Mouse (Mus musculus) liver, adult 2 months (tissue): ENCODE data around the gene Uck1. TPM values are rescaled to one million over a fixed set of nuclear protein-coding genes. Genes with fewer than 3 reads are reported as not detected.
A peak's percentile ranks its signal among the peaks of the same experiment; 100 is the strongest.

ENCODE experiments used
- DNase-seq: peaks from one replicate; pipeline ENCODE4 v3.0.0-alpha.2; 2011; ENCODE audit warnings: low read depth, low spot score; ENCODE audit errors: extremely low read depth
- H3K27ac ChIP-seq: fragments of 200-500 bp; replicated peaks from 2 replicates; pipeline ENCODE4 v1.5.1; 2012; ENCODE audit warnings: low read depth, mild to moderate bottlenecking, control low read depth, inconsistent platforms, low read length; ENCODE audit not compliant: insufficient read depth
- H3K27me3 ChIP-seq: fragments of 200-500 bp; 2 replicates; pipeline ENCODE4 v1.6.1; 2012; ENCODE audit warnings: mild to moderate bottlenecking, moderate library complexity, low read length, inconsistent platforms; ENCODE audit not compliant: control insufficient read depth, insufficient read depth
- H3K36me3 ChIP-seq: fragments of 200-500 bp; 2 replicates; pipeline ENCODE4 v1.6.1; 2012; ENCODE audit warnings: low read length, inconsistent platforms; ENCODE audit not compliant: control insufficient read depth, insufficient read depth
- H3K4me1 ChIP-seq: fragments of 200-500 bp; 2 replicates; pipeline ENCODE4 v1.6.1; 2011; ENCODE audit warnings: low read length; ENCODE audit not compliant: control insufficient read depth, insufficient read depth
- H3K4me3 ChIP-seq: fragments of 200-500 bp; 2 replicates; pipeline ENCODE4 v1.5.1; 2011; ENCODE audit warnings: low read depth, mild to moderate bottlenecking, control low read depth, low read length, moderate library complexity; ENCODE audit not compliant: insufficient read depth
- H3K79me2 ChIP-seq: fragments of 200-500 bp; 2 replicates; pipeline ENCODE4 v1.6.1; 2012; ENCODE audit warnings: inconsistent platforms, mild to moderate bottlenecking, low read length, moderate library complexity; ENCODE audit not compliant: control insufficient read depth, insufficient read depth
- H3K9ac ChIP-seq: fragments of 200-500 bp; 2 replicates; pipeline ENCODE4 v1.6.1; 2012; ENCODE audit warnings: low read depth, mild to moderate bottlenecking, control low read depth, inconsistent platforms, low read length
- CTCF ChIP-seq: fragments of 200-500 bp; IDR thresholded peaks from 2 replicates; pipeline ENCODE4 v1.5.1; 2011; ENCODE audit warnings: low read depth, low read length, control low read depth
- POLR2A ChIP-seq: fragments of 200-500 bp; IDR thresholded peaks from 2 replicates; pipeline ENCODE4 v1.6.1; 2011; ENCODE audit warnings: low read length, control low read depth; ENCODE audit not compliant: insufficient read depth; ENCODE audit errors: extremely low read depth
- WGBS: fragments of 180-500 bp; shearing (Covaris S2); methylation state at CpG from one replicate; pipeline ENCODE4 v1.1.7; 2018; 5-methylcytosine and 5-hydroxymethylcytosine counted together
- polyA plus RNA-seq: library from polyadenylated mRNA; depleted of rRNA; stranded (reverse); fragments of >200 nt; gene quantifications from 2 replicates; pipeline ENCODE4 v1.2.3, GENCODE M21; 2012
- total RNA-seq: library from RNA; depleted of rRNA; stranded (reverse); fragments of >200 nt; gene quantifications from 2 replicates; pipeline ENCODE4 v1.2.3, GENCODE M21; 2014

Gene Uck1
- total and polyA plus RNA-seq, 2 experiments, result 36.7 to 66.1 TPM

GRCm38 (mm10) chr2:32248377-32249361, 11.3 kb downstream of the Uck1 start:
- Histone ChIP-seq H3K36me3 (no peaks in the 10 kb centered on the region; the same call in 1 of the 2 replicates), H3K9ac (no peak overlapping the region), H3K4me1 (peaks cover 13% of the 10 kb centered on the region), H3K27ac (peak overlapping the region; percentile 51), H3K4me3 (no peak overlapping the region), H3K27me3 (no peaks in the 10 kb centered on the region), H3K79me2 (no peaks in the 10 kb centered on the region)
- DNase-seq, result peak; percentile 95
- 53% methylated on average over 10 of the region's 10 CpGs for WGBS
- TF ChIP-seq POLR2A (no peak), CTCF (no peak)

- Histone ChIP-seq H3K4me3 (no peak overlapping the region), H3K79me2 (no peaks in the 10 kb centered on the region), H3K27ac (no peak overlapping the region), H3K36me3 (no peaks in the 10 kb centered on the region; the same call in 1 of the 2 replicates), H3K9ac (no peak overlapping the region), H3K4me1 (peaks cover 10% of the 10 kb centered on the region), H3K27me3 (no peaks in the 10 kb centered on the region)
- WGBS, result 84% methylated on average over 4 of the region's 4 CpGs
- TF ChIP-seq CTCF (no peak), POLR2A (no peak)
- no peak for DNase-seq
Measured at GRCm38 (mm10) chr2:32246741-32247140, 13.2 kb downstream of the Uck1 start.

- Histone ChIP-seq H3K79me2 (no peaks in the 10 kb centered on the region), H3K4me1 (no peaks in the 10 kb centered on the region), H3K36me3 (no peaks in the 10 kb centered on the region; the same call in 1 of the 2 replicates), H3K9ac (no peak overlapping the region), H3K27ac (no peak overlapping the region), H3K27me3 (no peaks in the 10 kb centered on the region), H3K4me3 (no peak overlapping the region)
- TF ChIP-seq POLR2A, result no peak
- TF ChIP-seq CTCF, result no peak
- 84% methylated on average over 4 of the region's 4 CpGs for WGBS
- DNase-seq, result no peak
Measured at GRCm38 (mm10) chr2:32242986-32243385, 17.0 kb downstream of the Uck1 start.

GRCm38 (mm10) chr2:32240591-32240990, 19.4 kb downstream of the Uck1 start:
- no peaks in the 10 kb centered on the region for H3K27me3 ChIP-seq
- DNase-seq, result no peak
- no peak overlapping the region for H3K4me3 ChIP-seq
- TF ChIP-seq CTCF (no peak), POLR2A (no peak)
- peaks cover 2% of the 10 kb centered on the region for H3K4me1 ChIP-seq
- H3K27ac ChIP-seq, result no peak overlapping the region
- 95% methylated on average over 5 of the region's 5 CpGs for WGBS
- no peaks in the 10 kb centered on the region; the same call in 1 of the 2 replicates for H3K36me3 ChIP-seq
- no peak overlapping the region for H3K9ac ChIP-seq
- H3K79me2 ChIP-seq, result no peaks in the 10 kb centered on the region

GRCm38 (mm10) chr2:32238708-32239435, 21.1 kb downstream of the Uck1 start:
- Histone ChIP-seq H3K4me1 (peaks cover 6% of the 10 kb centered on the region), H3K27ac (no peak overlapping the region), H3K4me3 (no peak overlapping the region), H3K9ac (no peak overlapping the region), H3K27me3 (no peaks in the 10 kb centered on the region), H3K36me3 (no peaks in the 10 kb centered on the region; the same call in 1 of the 2 replicates), H3K79me2 (no peaks in the 10 kb centered on the region)
- 94% methylated on average over 9 of the region's 9 CpGs for WGBS
- DNase-seq, result no peak
- no peak for TF ChIP-seq POLR2A
- no peak for TF ChIP-seq CTCF
